Mouse (Mus musculus) heart, postnatal 0 days (tissue): ENCODE measurements around the gene Spaar. TPM values are rescaled to one million over a fixed set of nuclear protein-coding genes. Genes with fewer than 3 reads are reported as not detected.

Experiments used
- ATAC-seq: fragments of 200-750 bp; cut with Nextera tagmentation; 2 replicates; pipeline ENCODE4 v1.8.0; 2017; ENCODE audit warnings: low read depth, moderate number of reproducible peaks, moderate library complexity; ENCODE audit not compliant: insufficient read depth
- DNase-seq: peaks from one replicate; pipeline ENCODE4 v3.0.0-alpha.2; 2016; ENCODE audit warnings: low spot score
- H3K27ac ChIP-seq: fragments of 300-500 bp; sonication (generic); 2 replicates; pipeline ENCODE4 v1.5.1; 2014; ENCODE audit warnings: low read depth, mild to moderate bottlenecking
- H3K27me3 ChIP-seq: fragments of 300-500 bp; sonication (generic); 2 replicates; pipeline ENCODE4 v1.6.1; 2014; ENCODE audit warnings: low read length, mixed read lengths; ENCODE audit not compliant: control insufficient read depth, insufficient read depth
- H3K36me3 ChIP-seq: fragments of 300-500 bp; sonication (generic); replicated peaks from 2 replicates; pipeline ENCODE4 v1.6.1; 2014; ENCODE audit warnings: low read length, mixed read lengths; ENCODE audit not compliant: control insufficient read depth, insufficient read depth
- H3K4me1 ChIP-seq: fragments of 300-500 bp; sonication (generic); 2 replicates; pipeline ENCODE4 v1.6.1; 2014; ENCODE audit warnings: antibody characterized with exemption; ENCODE audit not compliant: control insufficient read depth, insufficient read depth
- H3K4me2 ChIP-seq: fragments of 300-500 bp; sonication (generic); 2 replicates; pipeline ENCODE4 v1.6.1; 2014; ENCODE audit warnings: low read depth, mild to moderate bottlenecking, low read length, moderate library complexity
- H3K4me3 ChIP-seq: fragments of 300-500 bp; sonication (generic); 2 replicates; pipeline ENCODE4 v1.5.1; 2014; ENCODE audit warnings: low read depth, low read length
- H3K9ac ChIP-seq: fragments of 300-500 bp; sonication (generic); replicated peaks from 2 replicates; pipeline ENCODE4 v1.6.1; 2014; ENCODE audit warnings: low read depth, low read length, mixed read lengths
- H3K9me3 ChIP-seq: fragments of 300-500 bp; sonication (generic); replicated peaks from 2 replicates; pipeline ENCODE4 v1.6.1; 2016; ENCODE audit warnings: low read length; ENCODE audit not compliant: control insufficient read depth
- CTCF ChIP-seq: IDR thresholded peaks from 2 replicates; pipeline ENCODE4 v1.5.1; 2016; ENCODE audit warnings: antibody characterized with exemption, control low read depth, low read depth
- EP300 ChIP-seq: IDR thresholded peaks from 2 replicates; pipeline ENCODE4 v1.6.1; 2016; ENCODE audit warnings: antibody characterized with exemption, low read depth
- WGBS: fragments of 180-500 bp; shearing (Covaris S2); extraction: QIAGEN DNeasy Blood & Tissue Kit; methylation state at CpG from one replicate; pipeline ENCODE4 v1.1.7; 2014; 5-methylcytosine and 5-hydroxymethylcytosine counted together
- polyA plus RNA-seq: library from polyadenylated mRNA; unstranded; fragments of >200 nt; fragmentation: Nextera tagmentation; extraction: Ambion mirVana; gene quantifications from 2 replicates; pipeline ENCODE4 v1.2.1, GENCODE M21; 2015
- total RNA-seq: library from RNA; depleted of rRNA; stranded (reverse); fragments of >200 nt; gene quantifications from 2 replicates; pipeline ENCODE4 v1.2.3, GENCODE M21; 2014; ENCODE audit warnings: low replicate concordance

Gene Spaar
- total and polyA plus RNA-seq, 2 experiments from 2014 or later = 1.3 to 6.3 TPM

DNA sequence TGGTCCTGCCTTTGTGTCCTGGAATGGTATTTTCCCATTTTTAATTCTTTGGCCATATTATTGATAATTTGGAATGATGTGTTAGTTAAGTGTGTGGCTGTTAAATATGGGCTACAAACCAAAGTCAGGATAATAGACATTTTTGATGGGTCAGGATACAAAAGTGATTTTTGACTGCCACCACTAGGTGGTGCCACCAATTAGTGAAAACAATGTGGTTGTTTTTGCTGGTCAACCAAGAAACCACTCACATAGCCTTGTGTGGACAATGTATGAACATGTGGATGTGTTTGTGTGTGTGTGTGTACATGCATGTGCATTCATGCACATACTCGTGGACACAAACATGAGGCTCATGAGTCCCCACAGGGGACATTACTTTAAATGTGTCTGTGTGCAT, 5.1 kb upstream of the Spaar start:
- no peaks in the 10 kb centered on the region for H3K9me3 ChIP-seq
- H3K27ac ChIP-seq = no peak overlapping the region
- WGBS = 22% methylated on average over 1 of the region's 1 CpGs
- peaks cover 34% of the 10 kb centered on the region for H3K4me1 ChIP-seq
- no peaks in the 10 kb centered on the region for H3K27me3 ChIP-seq
- no peak overlapping the region for H3K4me2 ChIP-seq
- no peak overlapping the region for H3K9ac ChIP-seq
- ATAC-seq = no peak
- H3K4me3 ChIP-seq = no peak overlapping the region
- no peaks in the 10 kb centered on the region for H3K36me3 ChIP-seq
- DNase-seq = peak; percentile 65
- TF ChIP-seq EP300 (no peak), CTCF (peak; percentile 83)

DNA sequence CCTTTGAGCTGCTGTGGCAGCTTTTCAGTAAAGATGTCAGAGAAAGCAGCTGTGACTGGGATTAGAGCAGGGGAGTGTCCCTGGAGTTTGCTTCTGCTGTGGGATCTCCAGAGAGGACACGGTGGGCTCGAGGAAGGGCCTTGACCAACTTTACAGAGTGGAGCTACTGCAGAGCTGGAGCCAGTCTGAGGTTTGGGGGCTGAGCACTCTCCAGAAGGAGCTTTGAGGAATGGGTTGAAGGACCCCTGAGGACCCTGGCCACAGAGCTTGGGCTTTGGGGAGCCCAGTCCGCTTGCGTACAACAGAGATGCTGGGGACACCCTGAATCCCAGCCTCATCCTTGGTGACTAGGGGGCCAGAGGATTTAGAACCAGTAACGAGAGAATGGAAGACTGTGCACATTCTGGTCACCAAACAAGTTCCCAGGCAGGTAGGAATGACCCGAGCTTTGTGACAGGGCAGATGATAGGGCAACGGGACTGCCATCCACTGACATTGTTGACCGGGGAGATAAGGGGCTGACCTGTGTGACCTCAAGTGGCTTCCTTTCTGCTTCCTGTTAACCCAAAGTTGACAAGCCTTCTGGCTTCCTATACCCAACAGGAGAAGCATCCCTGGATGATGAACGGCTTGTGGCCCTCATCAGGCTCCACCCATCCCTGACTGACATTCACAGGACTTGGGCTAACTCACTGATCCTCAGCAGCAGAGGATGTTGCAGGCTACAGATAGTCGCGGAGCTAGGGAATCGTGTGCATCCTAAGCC, 3.4 kb upstream of the Spaar start:
- DNase-seq (no peak), ATAC-seq (no peak)
- no peaks in the 10 kb centered on the region for H3K27me3 ChIP-seq
- H3K27ac ChIP-seq = peak overlapping the region; percentile 97
- TF ChIP-seq CTCF (no peak), EP300 (no peak)
- no peak overlapping the region for H3K4me2 ChIP-seq
- 0 out of 2 replicates have a peak overlapping the region, but pooled peaks have one; percentile 16 for H3K9ac ChIP-seq
- H3K36me3 ChIP-seq = no peaks in the 10 kb centered on the region
- WGBS = 49% methylated on average over 12 of the region's 12 CpGs
- H3K4me1 ChIP-seq = peaks cover 46% of the 10 kb centered on the region
- no peak overlapping the region for H3K4me3 ChIP-seq
- no peaks in the 10 kb centered on the region for H3K9me3 ChIP-seq

DNA sequence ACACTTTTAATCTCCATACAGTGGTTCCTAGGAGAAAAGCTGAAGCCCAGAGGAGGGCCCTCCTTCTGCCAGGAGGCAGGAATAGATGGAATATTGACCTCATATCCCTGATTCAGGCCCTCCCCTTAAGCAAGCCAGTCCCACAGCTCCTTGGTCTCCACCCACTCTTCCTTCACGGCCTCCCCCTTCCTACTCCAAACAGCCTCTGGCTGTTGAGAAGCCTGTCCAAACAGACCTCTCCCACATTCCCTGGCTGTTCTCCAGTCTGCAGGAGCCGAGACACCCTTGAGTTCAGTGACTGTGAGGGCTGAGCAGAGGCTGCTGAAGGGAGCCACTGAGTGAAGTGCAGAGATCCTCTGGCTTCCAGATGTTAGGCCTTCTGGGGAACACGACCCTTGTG, 2.8 kb upstream of the Spaar start, which contains the start of gene Hrct1:
Gene Hrct1, plus strand, starts transcription at position 194 of the 400 bp plus-strand sequence.
- 0 out of 2 replicates have a peak within 1 kb of the TSS, but pooled peaks have one; percentile 16 for H3K9ac ChIP-seq
- WGBS = 15% methylated on average over 3 of the region's 3 CpGs
- H3K4me2 ChIP-seq = peak within 1 kb of the TSS; percentile 10; the same call in 1 of the 2 replicates
- peak within 1 kb of the TSS; percentile 97 for H3K27ac ChIP-seq
- no peak within 1 kb of the TSS for H3K4me3 ChIP-seq
- no peaks in the 10 kb centered on the region for H3K36me3 ChIP-seq
- H3K9me3 ChIP-seq = no peaks in the 10 kb centered on the region
- TF ChIP-seq CTCF (no peak), EP300 (no peak; the same call in 1 of the 2 replicates)
- no peaks in the 10 kb centered on the region for H3K27me3 ChIP-seq
- ATAC-seq = peak; percentile 66
- DNase-seq = peak; percentile 87
- H3K4me1 ChIP-seq = peaks cover 47% of the 10 kb centered on the region

DNA sequence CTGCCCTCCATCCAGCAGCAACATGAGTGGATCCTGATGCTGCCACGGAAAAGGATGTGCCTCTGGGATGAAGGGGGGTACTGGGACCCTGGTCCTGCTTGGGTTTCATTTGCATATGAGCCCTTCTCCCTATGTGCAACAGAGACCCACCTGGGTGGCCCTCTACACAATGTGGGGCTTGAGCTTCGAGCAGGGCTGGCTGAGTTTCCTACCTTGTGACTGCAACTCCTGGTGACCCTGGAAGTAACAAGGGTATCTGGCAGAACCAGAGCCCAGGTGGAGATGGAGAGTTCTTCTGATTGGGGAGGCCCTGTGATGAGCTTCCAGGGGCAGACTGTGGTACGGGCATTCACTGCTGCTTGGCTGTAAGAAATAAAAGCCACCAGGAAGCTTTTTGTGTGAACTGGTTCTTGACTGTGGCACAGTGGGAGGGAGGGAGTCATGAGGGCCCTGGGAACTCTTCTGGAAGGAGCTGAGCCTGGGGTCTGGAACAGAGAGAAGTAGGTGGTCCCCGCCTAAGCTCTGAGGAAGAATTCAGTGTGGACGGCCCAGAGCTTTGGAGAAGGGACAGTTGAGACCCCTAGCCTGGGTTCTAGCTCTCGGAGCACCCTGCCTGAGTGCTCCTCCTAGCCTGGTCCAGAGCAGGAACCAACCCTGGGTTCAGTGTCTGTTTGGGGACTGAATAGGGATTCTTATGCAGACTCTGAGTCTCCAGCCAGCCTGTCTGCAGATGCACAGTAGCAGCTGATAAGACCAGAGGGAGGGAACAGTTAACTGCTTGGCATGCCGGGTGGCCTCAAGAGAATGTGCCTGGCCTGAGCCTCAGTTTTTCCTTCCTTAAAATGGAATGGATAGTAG, 1.9 kb upstream of the Spaar start:
- peak overlapping the region; percentile 97 for H3K27ac ChIP-seq
- 45% methylated on average over 7 of the region's 7 CpGs for WGBS
- DNase-seq (no peak), ATAC-seq (peak; percentile 24)
- no peaks in the 10 kb centered on the region for H3K36me3 ChIP-seq
- H3K9ac ChIP-seq = no peak overlapping the region
- H3K4me3 ChIP-seq = no peak overlapping the region
- no peaks in the 10 kb centered on the region for H3K27me3 ChIP-seq
- peaks cover 56% of the 10 kb centered on the region for H3K4me1 ChIP-seq
- TF ChIP-seq EP300 = no peak
- no peak for TF ChIP-seq CTCF
- H3K4me2 ChIP-seq = peak overlapping the region; percentile 10; the same call in 1 of the 2 replicates
- H3K9me3 ChIP-seq = no peaks in the 10 kb centered on the region

DNA sequence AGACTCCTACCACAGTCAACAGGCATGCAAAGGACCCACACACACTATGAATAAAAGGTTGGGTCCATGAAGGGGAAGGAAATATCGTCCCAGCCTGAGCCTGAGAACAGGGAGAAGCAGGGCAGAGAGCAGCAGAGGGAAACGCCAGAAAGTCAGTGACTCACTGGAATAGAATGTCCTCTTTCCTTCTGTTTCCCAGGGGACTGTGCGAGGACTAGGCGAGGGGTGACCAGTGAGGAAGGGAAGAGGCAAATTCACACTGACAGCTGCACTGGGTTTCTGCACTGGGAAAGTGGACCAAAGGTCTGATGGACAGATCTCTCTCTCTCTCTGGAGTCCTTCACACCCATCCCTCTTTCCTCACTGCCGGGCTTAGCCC, 1.3 kb upstream of the Spaar start:
- H3K27me3 ChIP-seq = no peaks in the 10 kb centered on the region
- peak overlapping the region; percentile 26; the same call in 1 of the 2 replicates for H3K4me2 ChIP-seq
- H3K9me3 ChIP-seq = no peaks in the 10 kb centered on the region
- WGBS = 5% methylated on average over 5 of the region's 5 CpGs
- DNase-seq (peak; percentile 94), ATAC-seq (peak; percentile 77)
- peak overlapping the region; percentile 97 for H3K27ac ChIP-seq
- H3K4me3 ChIP-seq = no peak overlapping the region
- H3K9ac ChIP-seq = no peak overlapping the region
- no peak for TF ChIP-seq CTCF
- peak; percentile 98 for TF ChIP-seq EP300
- H3K4me1 ChIP-seq = peaks cover 61% of the 10 kb centered on the region
- no peaks in the 10 kb centered on the region for H3K36me3 ChIP-seq
